Mouse (Mus musculus) liver, embryonic 18 days (tissue): ENCODE measurements around the gene Rims4. TPM values are rescaled to one million over a fixed set of nuclear protein-coding genes. Genes with fewer than 3 reads are reported as not detected.

Experiments used
- polyA plus RNA-seq: library from polyadenylated mRNA; depleted of rRNA; stranded (reverse); fragments of >200 nt; gene quantifications from 2 replicates; pipeline ENCODE4 v1.2.3, GENCODE M21; 2012; rRNA removed

Gene Rims4
- polyA plus RNA-seq, result 0.73 and 1.3 TPM in 2 replicates

GRCm38 (mm10) chr2:163918317-163919258 lies at the start of gene Rims4:
TSS of gene Rims4 (minus strand) at chr2:163918683.

GRCm38 (mm10) chr2:163853461-163853901 lies 65.0 kb downstream of the Rims4 start, which contains the start of gene Kcnk15:
TSS of gene Kcnk15 (plus strand) at chr2:163853651.

GRCm38 (mm10) chr2:163820607-163821006 lies 97.9 kb downstream of the Rims4 start, which contains the start of gene Ccn5:
TSS of gene Ccn5 (plus strand) at chr2:163820861.

Other genes starting within 250 kb of the Rims4 start
- 2.7 TPM in 2 replicates for gene Ada, start 168.4 kb downstream of the Rims4 start, polyA plus RNA-seq
- gene Ccn5, start 97.8 kb downstream of the Rims4 start, polyA plus RNA-seq, result 0.03 and 0.07 TPM in 2 replicates
- not detected in 2 replicates for gene Kcnk15, start 65.0 kb downstream of the Rims4 start, polyA plus RNA-seq
- 27.4 and 28.4 TPM in 2 replicates for gene Ywhab, start 76.3 kb upstream of the Rims4 start, polyA plus RNA-seq
- 0.71 and 0.79 TPM in 2 replicates for gene Pabpc1l, start 106.8 kb upstream of the Rims4 start, polyA plus RNA-seq
- 10.4 and 10.8 TPM in 2 replicates for gene Stk4, start 151.6 kb upstream of the Rims4 start, polyA plus RNA-seq
- 11.1 and 11.6 TPM in 2 replicates for gene Tomm34, start 152.5 kb upstream of the Rims4 start, polyA plus RNA-seq